Mouse (Mus musculus): Measurements from ENCODE around the gene Nav2.

Gene Nav2

GRCm38 (mm10) chr7:49440333-49440969, 531.9 kb downstream of the Nav2 start:
- no peak for DNase-seq (ENCODE audit: low spot score in 2 of 2)

GRCm38 (mm10) chr7:49442174-49442573, 533.7 kb downstream of the Nav2 start:
- DNase-seq (ENCODE audit: low spot score in 2 of 2): no peak

- DNase-seq (ENCODE audit: low spot score in 2 of 2): no peak
Measured at GRCm38 (mm10) chr7:49448580-49448979, 540.1 kb downstream of the Nav2 start.

DNA sequence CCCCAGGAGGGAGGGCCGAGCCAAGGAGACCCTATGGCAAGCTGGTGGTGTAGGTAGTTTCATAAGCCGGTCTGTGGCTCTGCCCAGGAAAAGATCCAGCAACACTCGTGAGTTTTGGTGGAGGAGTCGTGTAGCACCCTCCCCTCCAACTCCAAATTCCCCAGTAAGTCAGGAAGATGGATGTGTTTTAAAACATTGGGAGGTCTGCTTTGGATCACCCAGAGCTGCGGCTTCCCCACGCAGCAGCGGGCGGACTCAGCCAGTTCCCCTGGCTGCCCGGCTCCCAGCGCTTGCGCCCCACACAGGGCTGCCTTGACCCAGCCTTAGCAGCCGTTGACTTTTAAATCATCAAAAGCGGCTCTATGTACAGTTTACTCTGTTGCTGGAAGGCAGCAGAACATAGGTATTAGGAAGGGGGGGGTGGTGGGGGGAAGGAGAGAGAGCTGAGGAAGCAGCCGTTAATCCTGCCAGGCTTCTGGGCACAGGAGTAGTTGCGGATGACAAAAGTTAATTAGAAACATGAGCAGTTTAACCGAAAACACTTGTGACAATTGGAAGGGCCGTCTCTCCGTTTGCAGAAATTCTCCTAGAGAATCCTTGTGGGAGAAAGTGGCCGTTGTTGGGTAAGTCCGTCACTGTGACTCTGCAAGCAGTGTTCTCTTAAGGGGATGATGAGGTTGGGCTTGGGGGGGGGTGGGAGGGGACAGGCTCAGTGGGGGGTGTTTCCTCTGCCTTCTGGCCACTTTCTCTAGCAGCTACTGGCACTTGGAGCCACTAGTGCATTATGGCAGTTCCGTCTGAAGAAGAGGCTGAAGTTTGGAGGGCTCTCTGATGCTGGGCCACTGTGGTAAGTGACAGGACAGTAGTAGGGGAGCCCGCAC, 542.0 kb downstream of the Nav2 start:
- no peak for DNase-seq (ENCODE audit: low spot score in 2 of 2)

DNA sequence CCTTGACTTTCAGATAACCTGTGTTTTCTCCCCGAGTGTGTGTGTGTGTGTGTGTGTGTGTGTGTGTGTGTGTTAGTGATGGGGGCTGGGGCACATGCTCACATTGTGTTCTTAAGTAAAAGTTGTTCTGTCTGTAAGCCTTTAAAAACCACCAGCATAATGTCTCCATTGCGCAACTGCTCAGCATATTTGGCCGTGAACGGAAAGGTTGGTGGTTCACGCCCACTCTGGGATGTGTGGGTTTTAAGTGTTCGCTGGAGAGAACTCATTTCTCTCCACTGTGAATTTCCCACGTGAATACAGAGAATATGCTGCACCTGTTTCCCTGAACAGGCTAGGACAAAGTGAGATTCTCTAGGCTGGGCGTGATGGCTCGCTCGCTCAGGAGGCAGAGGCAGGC, 542.7 kb downstream of the Nav2 start:
- DNase-seq (ENCODE audit: low spot score in 2 of 2): no peak

GRCm38 (mm10) chr7:49452274-49452673, 543.8 kb downstream of the Nav2 start:
- no peak for DNase-seq (ENCODE audit: low spot score in 2 of 2)

- no peak for DNase-seq (ENCODE audit: low spot score in 2 of 2)
Measured at GRCm38 (mm10) chr7:49454601-49455000, 546.1 kb downstream of the Nav2 start.

GRCm38 (mm10) chr7:49456148-49456547, 547.6 kb downstream of the Nav2 start:
- DNase-seq (ENCODE audit: low spot score in 2 of 2): no peak

- no peak for DNase-seq (ENCODE audit: low spot score in 2 of 2)
Measured at GRCm38 (mm10) chr7:49457398-49457797, 548.9 kb downstream of the Nav2 start.

- no peak for DNase-seq (ENCODE audit: low spot score in 2 of 2)
Measured at GRCm38 (mm10) chr7:49457890-49458289, 549.4 kb downstream of the Nav2 start.

- DNase-seq (ENCODE audit: low spot score in 2 of 2): no peak
Measured at GRCm38 (mm10) chr7:49462328-49462811, 553.9 kb downstream of the Nav2 start.

DNA sequence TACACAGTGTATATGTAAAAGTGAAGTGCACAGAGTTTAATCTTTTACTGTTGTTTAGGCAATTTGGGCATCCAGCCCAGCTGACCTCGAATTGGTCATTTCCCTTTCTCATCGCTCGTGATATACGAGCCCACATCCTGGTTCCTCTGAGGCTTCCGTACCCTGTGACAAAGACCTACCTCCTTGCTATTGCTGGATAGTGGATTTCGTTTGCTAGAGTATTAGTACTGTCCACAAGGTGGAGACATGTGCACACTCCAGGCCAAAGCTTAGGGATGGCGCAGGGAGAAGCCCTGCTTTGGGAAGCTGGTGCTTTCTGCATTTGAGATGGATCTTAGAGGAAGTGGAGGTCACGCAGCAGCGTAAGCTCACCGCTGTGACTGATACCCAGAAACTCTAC, 559.3 kb downstream of the Nav2 start:
- no peak for DNase-seq (ENCODE audit: low spot score in 2 of 2)

- DNase-seq (ENCODE audit: low spot score in 2 of 2): no peak
Measured at GRCm38 (mm10) chr7:49468492-49469205, 560.1 kb downstream of the Nav2 start.

DNA sequence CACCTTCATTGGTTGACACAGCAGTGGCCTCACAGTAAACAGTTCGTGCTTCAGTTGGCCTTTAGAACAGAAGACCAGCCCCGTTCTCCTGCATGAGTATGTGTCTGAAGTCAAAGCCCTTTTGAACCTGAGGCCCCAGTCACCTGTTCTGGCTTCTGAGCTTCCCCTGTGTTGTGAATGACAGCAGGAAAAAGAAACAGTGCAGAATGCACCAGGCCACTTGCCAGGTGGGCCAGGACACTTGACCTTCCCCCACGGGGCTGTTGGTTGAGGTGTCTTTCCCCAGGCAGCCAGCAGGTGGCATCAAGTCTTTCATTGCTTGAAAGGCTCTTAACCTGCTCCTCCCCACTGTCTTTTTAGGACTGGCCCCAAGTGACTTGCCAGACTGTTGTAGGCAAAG, 562.8 kb downstream of the Nav2 start:
- DNase-seq (ENCODE audit: low spot score in 2 of 2): peak in 1 of 2 experiments; percentile 53

GRCm38 (mm10) chr7:49475282-49475681, 566.8 kb downstream of the Nav2 start:
- DNase-seq (ENCODE audit: low spot score in 2 of 2): no peak

GRCm38 (mm10) chr7:49476163-49476562, 567.6 kb downstream of the Nav2 start:
- no peak for DNase-seq (ENCODE audit: low spot score in 2 of 2)

DNA sequence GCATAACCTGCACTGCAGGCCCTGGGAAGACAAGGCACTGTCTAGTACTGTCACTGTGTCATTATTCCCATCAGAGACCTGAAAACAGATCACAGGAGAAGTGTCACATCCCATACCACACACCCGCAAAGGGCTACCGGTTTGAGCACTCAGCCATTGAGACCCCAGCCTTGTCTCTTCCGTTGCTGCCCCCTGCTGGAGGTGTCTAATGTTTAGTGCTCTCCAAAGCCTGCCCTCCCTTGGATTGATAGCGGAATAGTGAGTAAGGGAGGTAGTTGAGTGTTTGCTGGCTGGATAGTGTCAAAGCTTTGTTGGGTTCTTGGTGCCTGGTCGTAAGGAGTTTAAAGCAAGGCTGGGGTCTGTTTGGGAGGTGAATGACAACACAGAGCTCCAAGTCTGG, 568.1 kb downstream of the Nav2 start:
- DNase-seq (ENCODE audit: low spot score in 2 of 2): no peak

DNA sequence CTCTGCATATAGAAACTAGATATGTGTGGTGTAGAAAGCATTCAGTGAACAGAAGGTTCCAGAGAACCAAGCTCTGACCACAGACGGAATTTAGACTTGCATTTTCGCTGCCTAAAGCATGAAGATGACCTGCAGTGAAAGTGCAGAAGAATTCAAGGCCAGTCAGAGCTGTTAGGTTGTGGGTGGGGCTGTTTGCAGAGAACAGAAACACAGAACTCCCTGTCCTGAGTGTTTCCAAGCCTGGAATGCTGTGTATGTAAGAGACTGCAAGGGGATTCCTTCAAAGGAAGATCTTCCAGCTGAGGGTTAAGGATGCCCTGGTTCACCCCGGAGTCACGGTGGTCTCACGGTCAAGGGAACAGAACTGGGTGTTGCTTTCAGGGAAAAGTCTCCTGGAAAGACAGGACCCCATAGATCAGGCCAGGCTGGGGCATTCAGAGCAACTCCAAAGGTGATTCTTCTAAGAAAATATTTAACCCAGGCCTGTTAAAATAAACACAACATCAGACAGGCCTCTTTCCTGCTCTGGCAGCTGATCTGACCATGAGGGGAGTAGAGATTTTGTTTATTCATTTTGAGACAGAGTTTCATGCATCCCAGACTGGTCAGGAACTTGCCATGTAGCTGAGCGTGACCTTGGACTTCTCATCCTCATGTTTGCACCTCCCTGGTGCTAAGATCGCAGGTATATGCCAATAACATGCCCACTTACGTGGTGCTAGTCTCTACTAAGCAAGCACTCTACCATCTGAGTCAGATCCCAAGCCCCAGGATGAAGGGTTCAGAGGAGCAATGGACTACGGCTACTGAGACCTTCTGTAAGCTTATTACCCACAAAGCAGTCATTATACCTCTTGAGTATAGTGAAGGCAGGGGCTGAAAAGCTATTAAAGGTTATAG, 568.8 kb downstream of the Nav2 start:
- no peak for DNase-seq (ENCODE audit: low spot score in 2 of 2)

GRCm38 (mm10) chr7:49477976-49478349, 569.4 kb downstream of the Nav2 start:
- DNase-seq (ENCODE audit: low spot score in 2 of 2): no peak

GRCm38 (mm10) chr7:49478886-49479285, 570.4 kb downstream of the Nav2 start:
- no peak for DNase-seq (ENCODE audit: low spot score in 2 of 2)

DNA sequence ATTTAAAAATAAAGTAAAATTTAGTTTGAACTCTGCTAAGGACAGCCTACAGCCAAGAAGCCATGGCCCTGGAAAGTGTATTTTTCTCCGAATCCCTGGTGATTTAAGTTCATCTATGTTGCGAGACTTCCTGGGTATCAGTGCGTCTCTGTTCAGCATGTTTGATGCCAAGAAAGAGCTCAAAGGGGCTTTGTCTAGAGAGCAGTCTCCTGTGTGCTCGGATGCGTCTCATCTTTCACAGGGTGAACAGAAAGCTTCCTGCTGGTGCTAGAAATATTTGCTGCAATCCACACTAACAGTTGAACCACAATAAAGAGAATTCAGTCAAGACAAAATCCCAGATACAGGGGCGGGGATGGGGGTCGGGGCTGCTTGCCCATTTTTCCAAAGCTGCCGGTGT, 572.4 kb downstream of the Nav2 start:
- no peak for DNase-seq (ENCODE audit: low spot score in 2 of 2)
